Mouse (Mus musculus): Measurements from ENCODE around the gene Zmynd8. TPM values are rescaled to one million over a fixed set of nuclear protein-coding genes. Genes with fewer than 3 reads are reported as not detected.

The Zmynd8 gene
- polyA plus RNA-seq, 1 experiment from 2014 or later = 21.9 TPM

DNA sequence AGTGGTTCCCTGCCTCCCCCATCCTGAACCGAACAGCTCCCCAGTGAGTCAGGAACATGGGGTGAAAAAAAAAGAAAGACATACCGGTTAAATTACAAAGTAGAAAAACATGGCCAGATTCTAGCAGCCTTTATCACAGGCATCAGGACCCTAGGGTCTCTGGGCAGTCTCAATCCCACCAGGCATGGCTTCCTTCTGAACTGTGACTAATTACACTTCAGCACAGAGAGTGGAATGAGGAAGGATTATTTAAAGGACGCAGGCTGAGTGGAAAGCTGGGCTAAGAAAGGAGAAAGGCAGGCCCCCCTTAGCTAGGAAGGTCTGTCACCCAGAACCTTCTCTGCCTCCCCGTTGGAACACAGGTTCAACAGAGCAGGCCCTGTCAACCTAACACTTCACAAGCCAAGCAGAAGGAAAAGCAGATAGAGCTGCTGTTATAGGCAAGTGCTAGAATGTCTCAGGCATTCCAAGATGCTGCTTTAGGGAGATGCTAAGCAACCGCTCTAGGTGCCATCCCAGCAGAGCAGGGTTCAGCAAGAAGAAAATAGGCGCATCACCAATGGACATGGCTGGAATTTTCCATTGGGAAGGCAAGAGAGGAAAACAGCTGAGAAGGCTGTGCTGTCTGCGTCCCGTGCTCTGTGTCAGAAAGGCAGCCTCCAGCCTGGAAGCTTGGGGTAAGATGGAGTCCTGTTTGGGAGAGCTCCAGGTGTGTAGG lies 22.5 kb downstream of the Zmynd8 start:
- H3K27ac ChIP-seq (ENCODE audit: low read depth) = 0 out of 2 replicates have a peak overlapping the region, but pooled peaks have one; percentile 13
- DNase-seq (no peak), ATAC-seq (no peak)
- H3K4me1 ChIP-seq (ENCODE audit: insufficient read depth) = peaks cover 75% of the 10 kb centered on the region
- TF ChIP-seq EP300 (IDR thresholded peaks at IDR 0.05; ENCODE audit: low read depth) (no peak), CTCF (IDR thresholded peaks at IDR 0.05; ENCODE audit: low read depth) (no peak)
- 72% methylated on average over 8 of the region's 8 CpGs for WGBS (ENCODE audit: insufficient replicate concordance)
- H3K9ac ChIP-seq (replicated peaks) = no peak overlapping the region
- peaks cover 39% of the 10 kb centered on the region for H3K36me3 ChIP-seq (replicated peaks; ENCODE audit: insufficient read depth, low read length)
- H3K4me2 ChIP-seq (ENCODE audit: low read depth, low read length) = no peak overlapping the region
- H3K4me3 ChIP-seq (ENCODE audit: low read depth, low read length) = no peak overlapping the region
- H3K27me3 ChIP-seq (ENCODE audit: insufficient read depth, low read length) = no peaks in the 10 kb centered on the region
- H3K9me3 ChIP-seq (ENCODE audit: low read length) = no peaks in the 10 kb centered on the region

DNA sequence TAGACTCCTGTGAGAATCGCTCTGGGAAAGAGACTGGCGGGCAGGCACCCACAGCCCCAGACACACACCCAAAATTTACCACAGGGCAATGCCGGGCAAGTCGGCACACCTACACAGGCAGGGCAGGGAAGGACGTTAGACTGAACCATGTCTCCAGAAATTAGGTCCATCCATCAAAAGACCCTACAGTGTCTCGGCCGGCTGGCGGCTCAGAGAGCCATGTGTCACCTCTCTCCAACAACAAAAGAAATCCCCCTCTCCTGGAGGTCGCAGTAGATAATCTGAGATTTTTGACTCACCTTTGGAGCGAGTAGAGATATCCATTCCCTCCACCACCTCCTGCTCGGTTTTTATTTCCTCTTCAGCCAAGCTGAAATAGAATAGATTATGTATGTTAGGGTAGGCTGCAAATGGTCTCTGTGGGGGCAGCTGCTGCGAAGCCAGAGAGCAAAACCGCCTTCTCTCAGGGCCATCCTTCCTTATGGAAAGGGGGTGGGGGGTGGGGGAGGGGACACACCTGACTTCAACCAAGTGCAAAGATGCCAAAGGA lies 23.3 kb downstream of the Zmynd8 start:
- Histone ChIP-seq H3K27ac (ENCODE audit: low read depth) (peak overlapping the region; percentile 72), H3K9ac (replicated peaks) (no peak overlapping the region), H3K4me2 (ENCODE audit: low read depth, low read length) (0 out of 2 replicates have a peak overlapping the region, but pooled peaks have one; percentile 9), H3K4me1 (ENCODE audit: insufficient read depth) (peaks cover 68% of the 10 kb centered on the region), H3K36me3 (replicated peaks; ENCODE audit: insufficient read depth, low read length) (peaks cover 47% of the 10 kb centered on the region), H3K27me3 (ENCODE audit: insufficient read depth, low read length) (no peaks in the 10 kb centered on the region), H3K9me3 (ENCODE audit: low read length) (no peaks in the 10 kb centered on the region), H3K4me3 (ENCODE audit: low read depth, low read length) (no peak overlapping the region)
- TF ChIP-seq EP300 (IDR thresholded peaks at IDR 0.05; ENCODE audit: low read depth) = no peak
- no peak for TF ChIP-seq CTCF (IDR thresholded peaks at IDR 0.05; ENCODE audit: low read depth)
- ATAC-seq (no peak), DNase-seq (no peak)
- WGBS (ENCODE audit: insufficient replicate concordance) = 68% methylated on average over 13 of the region's 13 CpGs

DNA sequence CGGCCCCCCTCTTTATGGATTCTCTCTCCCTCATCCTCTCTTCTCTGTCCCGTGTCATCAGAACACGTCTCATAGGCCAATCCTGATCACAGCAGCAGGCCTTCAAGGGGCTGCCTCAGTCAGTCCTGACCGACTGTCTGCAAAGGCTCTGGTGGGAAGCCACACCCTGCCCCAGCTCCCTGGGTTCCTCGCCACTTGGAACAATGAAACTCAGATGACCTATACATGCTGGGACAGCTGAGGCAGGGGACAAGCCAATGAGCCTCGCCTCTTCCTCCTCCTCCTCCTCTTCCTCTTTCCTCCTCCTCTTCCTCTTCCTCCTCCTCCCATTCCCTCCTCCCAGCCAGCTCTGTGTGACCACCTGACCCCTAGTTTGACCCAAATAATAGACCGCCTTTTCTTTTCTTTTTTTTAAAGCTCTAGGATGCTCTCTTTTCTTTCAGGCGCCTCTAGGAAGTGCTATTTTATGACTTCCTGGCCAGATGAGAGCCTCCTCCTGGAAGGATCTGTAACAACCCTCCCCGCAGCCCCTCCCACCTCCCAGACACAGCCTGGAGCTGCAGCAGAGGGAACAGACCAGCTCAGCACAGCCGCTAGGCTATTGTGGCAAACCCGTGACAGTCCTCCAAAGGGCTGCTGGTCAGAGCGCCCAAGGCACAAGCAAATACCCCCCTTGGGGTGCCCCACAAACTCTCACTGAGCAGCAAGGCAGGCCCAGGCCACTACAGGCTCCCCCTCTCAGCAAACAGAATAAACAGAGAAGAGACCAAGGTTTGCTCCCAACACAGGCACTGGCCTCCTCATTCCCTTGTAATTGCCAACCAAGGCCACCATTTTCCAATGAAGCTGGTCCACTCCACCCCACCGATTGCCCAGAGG lies 24.1 kb downstream of the Zmynd8 start:
- TF ChIP-seq EP300 (IDR thresholded peaks at IDR 0.05; ENCODE audit: low read depth) (no peak), CTCF (IDR thresholded peaks at IDR 0.05; ENCODE audit: low read depth) (no peak)
- DNase-seq (peak; percentile 56), ATAC-seq (peak; percentile 53)
- 55% methylated on average over 13 of the region's 13 CpGs for WGBS (ENCODE audit: insufficient replicate concordance)
- Histone ChIP-seq H3K27me3 (ENCODE audit: insufficient read depth, low read length) (no peaks in the 10 kb centered on the region), H3K4me3 (ENCODE audit: low read depth, low read length) (no peak overlapping the region), H3K36me3 (replicated peaks; ENCODE audit: insufficient read depth, low read length) (peaks cover 51% of the 10 kb centered on the region), H3K4me1 (ENCODE audit: insufficient read depth) (peaks cover 63% of the 10 kb centered on the region), H3K9ac (replicated peaks) (no peak overlapping the region), H3K9me3 (ENCODE audit: low read length) (no peaks in the 10 kb centered on the region), H3K4me2 (ENCODE audit: low read depth, low read length) (0 out of 2 replicates have a peak overlapping the region, but pooled peaks have one; percentile 9), H3K27ac (ENCODE audit: low read depth) (peak overlapping the region; percentile 72)

DNA sequence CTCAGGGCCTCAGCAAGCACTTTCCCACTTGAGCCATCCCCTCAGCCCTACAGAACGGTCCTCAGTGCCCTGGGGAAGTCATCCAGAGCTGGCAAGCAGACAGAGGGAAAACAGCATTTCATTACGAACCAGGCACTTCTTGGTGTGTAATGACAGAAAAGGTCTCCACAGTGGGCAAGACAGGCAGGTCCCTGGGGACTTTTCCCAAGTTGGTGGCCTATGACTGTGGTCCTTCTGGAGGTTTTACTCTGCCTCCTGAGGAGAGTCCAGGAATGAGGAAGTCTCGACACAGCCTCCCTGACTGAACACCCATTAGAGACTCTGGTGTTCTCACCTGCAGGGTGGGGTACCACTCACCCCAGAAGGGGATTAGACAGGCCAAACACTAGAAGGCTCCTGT lies 25.0 kb downstream of the Zmynd8 start:
- WGBS (ENCODE audit: insufficient replicate concordance) = 69% methylated on average over 3 of the region's 3 CpGs
- Histone ChIP-seq H3K4me2 (ENCODE audit: low read depth, low read length) (no peak overlapping the region), H3K9ac (replicated peaks) (0 out of 2 replicates have a peak overlapping the region, but pooled peaks have one; percentile 30), H3K27me3 (ENCODE audit: insufficient read depth, low read length) (no peaks in the 10 kb centered on the region), H3K27ac (ENCODE audit: low read depth) (peak overlapping the region; percentile 66), H3K4me3 (ENCODE audit: low read depth, low read length) (no peak overlapping the region), H3K4me1 (ENCODE audit: insufficient read depth) (peaks cover 62% of the 10 kb centered on the region), H3K36me3 (replicated peaks; ENCODE audit: insufficient read depth, low read length) (peaks cover 50% of the 10 kb centered on the region), H3K9me3 (ENCODE audit: low read length) (no peaks in the 10 kb centered on the region)
- no peak for TF ChIP-seq EP300 (IDR thresholded peaks at IDR 0.05; ENCODE audit: low read depth)
- TF ChIP-seq CTCF (IDR thresholded peaks at IDR 0.05; ENCODE audit: low read depth) = no peak
- DNase-seq (no peak), ATAC-seq (no peak)

DNA sequence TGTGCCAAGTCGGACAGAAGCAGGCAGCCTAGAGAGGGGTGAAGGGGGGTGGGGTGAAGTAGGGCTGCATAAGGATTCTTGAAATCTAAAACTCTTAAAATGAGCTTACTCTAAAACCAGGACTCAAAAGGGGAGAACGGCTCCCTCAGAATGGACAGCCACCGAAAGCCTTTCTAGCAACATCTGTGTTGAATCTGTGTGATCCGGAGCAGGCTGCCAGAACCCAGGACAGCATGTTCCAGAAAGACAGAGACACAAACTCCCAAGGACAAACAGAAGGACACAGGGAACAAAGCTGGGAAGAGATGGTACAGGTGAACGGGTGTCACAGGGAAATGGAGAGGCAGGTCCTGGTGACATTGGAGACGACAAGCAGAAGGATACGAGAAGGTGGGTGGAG lies 25.6 kb downstream of the Zmynd8 start:
- Histone ChIP-seq H3K4me2 (ENCODE audit: low read depth, low read length) (no peak overlapping the region), H3K27me3 (ENCODE audit: insufficient read depth, low read length) (no peaks in the 10 kb centered on the region), H3K4me1 (ENCODE audit: insufficient read depth) (peaks cover 62% of the 10 kb centered on the region), H3K9ac (replicated peaks) (no peak overlapping the region), H3K27ac (ENCODE audit: low read depth) (peak overlapping the region; percentile 66), H3K4me3 (ENCODE audit: low read depth, low read length) (no peak overlapping the region), H3K36me3 (replicated peaks; ENCODE audit: insufficient read depth, low read length) (peaks cover 52% of the 10 kb centered on the region), H3K9me3 (ENCODE audit: low read length) (no peaks in the 10 kb centered on the region)
- DNase-seq = no peak
- TF ChIP-seq CTCF (IDR thresholded peaks at IDR 0.05; ENCODE audit: low read depth) = no peak
- TF ChIP-seq EP300 (IDR thresholded peaks at IDR 0.05; ENCODE audit: low read depth) = no peak
- no peak for ATAC-seq
- WGBS (ENCODE audit: insufficient replicate concordance) = 72% methylated on average over 7 of the region's 7 CpGs

DNA sequence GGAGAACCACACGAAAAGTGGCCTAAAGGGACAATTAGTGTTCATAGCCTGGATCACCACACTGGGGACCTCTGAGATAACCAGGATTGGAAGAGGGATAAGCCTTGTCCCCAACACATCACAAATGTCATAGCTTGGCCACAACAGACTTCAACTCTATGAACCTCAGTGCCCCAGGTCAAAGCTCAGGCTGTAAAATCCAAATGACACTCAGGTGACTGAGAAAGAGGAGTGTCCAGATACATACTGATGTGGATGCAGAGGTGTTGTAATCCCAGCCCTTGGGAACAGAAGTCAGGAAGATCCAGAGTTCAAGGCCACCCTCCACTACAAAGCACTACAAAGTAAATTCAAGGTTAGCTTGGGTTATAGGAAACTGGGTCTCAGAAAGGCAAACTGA lies 29.6 kb downstream of the Zmynd8 start:
- no peak for DNase-seq
- Histone ChIP-seq H3K36me3 (replicated peaks; ENCODE audit: insufficient read depth, low read length) (peaks cover 52% of the 10 kb centered on the region), H3K4me3 (ENCODE audit: low read depth, low read length) (no peak overlapping the region), H3K27me3 (ENCODE audit: insufficient read depth, low read length) (no peaks in the 10 kb centered on the region), H3K4me2 (ENCODE audit: low read depth, low read length) (no peak overlapping the region), H3K9me3 (ENCODE audit: low read length) (no peaks in the 10 kb centered on the region), H3K4me1 (ENCODE audit: insufficient read depth) (peaks cover 34% of the 10 kb centered on the region), H3K27ac (ENCODE audit: low read depth) (peak overlapping the region; percentile 26), H3K9ac (replicated peaks) (no peak overlapping the region)
- TF ChIP-seq EP300 (IDR thresholded peaks at IDR 0.05; ENCODE audit: low read depth) (no peak), CTCF (IDR thresholded peaks at IDR 0.05; ENCODE audit: low read depth) (no peak)
- 55% methylated on average over 1 of the region's 1 CpGs for WGBS (ENCODE audit: insufficient replicate concordance)
- ATAC-seq = peak; percentile 65

All from liver, postnatal 0 days (tissue).